In genomic region chr1:151344283-151345108, GRCm38 (mm10) we compare ENCODE assay signal across 8 mouse cellular contexts. TPM values are rescaled to one million over a fixed set of nuclear protein-coding genes. Genes with fewer than 3 reads are reported as not detected.
DNase-seq lines count a peak whose midpoint lies in the region; ATAC-seq lines count a peak whose summit lies in the region.

Ivns1abp (plus strand) TSS chr1:151344477.

- peaks cover 3% of the 10 kb centered on the region; the same call in 1 of the 2 replicates for H3K36me3 ChIP-seq in heart, embryonic 10.5 days
- H3K36me3 ChIP-seq in kidney, embryonic 15.5 days, result peaks cover 3% of the 10 kb centered on the region; the same call in 1 of the 2 replicates

- WGBS in heart, embryonic 10.5 days, result under 1% methylated on average over 104 of the region's 104 CpGs
- WGBS in kidney, embryonic 15.5 days, result under 1% methylated on average over 95 of the region's 104 CpGs

- no peaks in the 10 kb centered on the region for H3K9me3 ChIP-seq in heart, embryonic 10.5 days
- no peaks in the 10 kb centered on the region for H3K9me3 ChIP-seq in kidney, embryonic 15.5 days (replicated peaks)

- H3K4me2 ChIP-seq in kidney, embryonic 15.5 days, result peak within 1 kb of the TSS; percentile 75

- H3K27ac ChIP-seq in heart, embryonic 10.5 days, result peak within 1 kb of the TSS; percentile 99
- peak within 1 kb of the TSS; percentile 95 for H3K27ac ChIP-seq in kidney, embryonic 15.5 days

- peak within 1 kb of the TSS; percentile 98 for H3K4me3 ChIP-seq in heart, embryonic 10.5 days
- peak within 1 kb of the TSS; percentile 92 for H3K4me3 ChIP-seq in kidney, embryonic 15.5 days (replicated peaks)

- H3K9ac ChIP-seq in kidney, embryonic 15.5 days, result peak within 1 kb of the TSS; percentile 88

- peak; percentile 98 to 99 for DNase-seq in B cell, adult 2 months
- peak; percentile 99 for DNase-seq in brain, adult 2 months (ENCODE audit: low read depth, low spot score)
- DNase-seq in heart, embryonic 10.5 days (ENCODE audit: low spot score), result peak; percentile 98
- DNase-seq in liver, result peak; percentile 99
- DNase-seq in spleen, postnatal 4 days (ENCODE audit: low spot score in 2 of 2), result peak; percentile 97

- no peaks in the 10 kb centered on the region for H3K27me3 ChIP-seq in heart, embryonic 10.5 days (ENCODE audit: insufficient read depth, poor library complexity, severe bottlenecking)
- no peaks in the 10 kb centered on the region for H3K27me3 ChIP-seq in kidney, embryonic 15.5 days

- peaks cover 47% of the 10 kb centered on the region for H3K4me1 ChIP-seq in heart, embryonic 10.5 days
- peaks cover 43% of the 10 kb centered on the region for H3K4me1 ChIP-seq in kidney, embryonic 15.5 days

- ATAC-seq in erythroblast, adult 5-6 weeks (replicated peaks; ENCODE audit: low FRiP score, poor library complexity, severe bottlenecking), result peak; percentile 87
- peak; percentile 94 for ATAC-seq in kidney, embryonic 15.5 days (replicated peaks; ENCODE audit: low FRiP score)
- ATAC-seq in monocyte, adult 5-6 weeks (replicated peaks; ENCODE audit: insufficient number of reproducible peaks, low FRiP score, low TSS enrichment, poor library complexity, severe bottlenecking), result peak; percentile 88

RNA-seq across cellular contexts. Expression of gene Ivns1abp, which starts in this region (rescaled TPM):
- 44.1 and 48.8 TPM in 2 replicates for total RNA-seq in erythroblast, adult 5-6 weeks (2015; ENCODE audit: low replicate concordance)
- total RNA-seq in erythroblast, adult 5-6 weeks (2017; ENCODE audit: low replicate concordance), result 49.8 and 58.1 TPM in 2 replicates
- polyA plus RNA-seq in heart, embryonic 10.5 days (2016; fragmentation: Nextera tagmentation; extraction: Ambion mirVana), result 275 and 305 TPM in 2 replicates
- 421 and 464 TPM in 2 replicates for polyA plus RNA-seq in kidney, embryonic 15.5 days (2015; fragmentation: Nextera tagmentation; extraction: Ambion mirVana)
- 269 to 290 TPM (median 273 TPM) in 3 replicates for total RNA-seq in monocyte, adult 5-6 weeks (2017)

Comparison
In these comparisons a context has a peak if more than half of its experiments do, and no peak if none do; other contexts are left out.
1. Peak in every context shown above with its lines: DNase-seq, ATAC-seq, H3K4me3 ChIP-seq and H3K27ac ChIP-seq.